Mouse (Mus musculus) natural killer cell, adult 2 months (primary cell): ENCODE results near the gene B4galnt1.
"Not testable (repeated sequence)": the region's sequence is repeated elsewhere in the genome, so short reads cannot be mapped to it uniquely, and the experiment has no call there.

Experiments used
- DNase-seq, 2 experiments: peaks; one replicate each; pipeline ENCODE4 v3.0.0; 2022; ENCODE audit warnings: low spot score in 2 of 2

The B4galnt1 gene

DNA sequence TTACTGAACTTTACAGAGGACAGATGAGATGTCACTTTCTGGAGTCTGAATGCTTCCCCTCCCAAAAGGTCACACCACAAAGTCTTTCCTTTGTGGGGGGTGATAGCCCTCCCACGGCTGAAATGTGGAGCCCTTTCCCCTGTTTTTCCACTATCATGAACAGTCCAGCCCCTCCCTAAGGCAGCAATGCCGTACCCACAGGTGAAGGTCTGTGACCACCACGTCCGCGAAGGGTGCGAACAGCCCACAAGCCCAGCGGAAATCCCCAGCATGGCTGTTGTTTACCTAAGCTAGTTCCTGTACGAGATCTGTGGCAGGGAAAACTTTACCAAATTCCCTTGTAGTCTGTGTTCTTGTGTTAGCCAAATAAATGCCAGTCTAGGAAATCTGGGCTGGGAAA, 23.5 kb upstream of the B4galnt1 start:
- peak; percentile 83 to 91 for DNase-seq

DNA sequence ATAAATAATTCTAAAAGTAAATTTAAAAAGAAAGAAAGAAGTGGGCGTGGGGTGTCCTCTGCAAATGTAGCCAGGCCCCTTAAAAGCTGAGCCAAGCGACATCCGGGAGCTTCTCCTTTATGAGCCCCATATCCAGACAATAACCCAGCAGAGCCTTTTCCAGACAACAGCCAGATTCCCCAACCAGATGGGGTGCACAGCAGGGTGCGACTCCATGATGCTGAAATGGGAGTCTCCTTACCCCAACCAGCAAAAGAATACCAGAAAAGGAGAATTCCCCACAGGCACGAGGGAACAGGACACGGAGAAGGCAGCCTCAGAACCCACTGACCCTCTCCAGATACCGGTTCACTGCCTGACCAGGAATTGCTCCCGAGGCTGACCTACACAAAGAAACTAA, 21.8 kb upstream of the B4galnt1 start:
- no peak for DNase-seq

DNA sequence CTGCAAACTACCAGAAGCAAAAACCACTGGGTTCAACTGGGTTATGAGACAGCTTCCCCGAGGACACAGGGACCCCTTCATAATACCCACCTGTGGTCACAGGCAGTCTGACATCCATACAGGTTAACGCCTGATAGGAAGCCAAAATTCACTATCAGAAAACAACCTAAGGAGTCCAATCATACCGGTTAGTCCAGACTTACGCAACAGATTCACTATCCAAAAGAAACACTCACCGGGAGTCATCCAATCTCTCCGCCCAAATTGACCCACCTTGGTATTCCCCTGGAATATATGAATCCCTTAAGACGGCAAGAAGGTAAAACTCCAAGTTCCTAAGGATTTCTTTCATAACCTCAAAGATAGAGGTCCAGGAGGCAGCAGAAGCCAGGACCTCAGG, 20.5 kb upstream of the B4galnt1 start:
- DNase-seq: no peak

DNA sequence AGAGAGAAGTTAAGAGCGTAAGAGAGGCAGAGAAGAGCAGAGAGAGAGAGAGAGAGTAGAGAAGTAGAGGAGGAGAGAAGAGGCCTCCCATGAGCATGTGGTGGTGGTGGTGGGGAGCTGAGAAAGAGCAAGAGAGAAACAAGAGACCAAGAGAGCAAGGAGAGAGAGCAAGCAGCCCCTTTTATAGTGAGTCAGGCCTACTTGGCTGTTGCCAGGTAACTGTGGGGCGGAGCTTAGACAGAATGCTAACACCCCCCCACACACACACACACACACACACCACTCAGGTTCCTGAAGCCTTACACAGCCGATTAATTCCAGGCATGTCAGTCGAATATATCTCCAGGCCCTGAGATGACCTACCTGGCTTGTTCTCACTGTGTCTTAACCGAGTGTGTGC, 19.7 kb upstream of the B4galnt1 start:
- no peak for DNase-seq

DNA sequence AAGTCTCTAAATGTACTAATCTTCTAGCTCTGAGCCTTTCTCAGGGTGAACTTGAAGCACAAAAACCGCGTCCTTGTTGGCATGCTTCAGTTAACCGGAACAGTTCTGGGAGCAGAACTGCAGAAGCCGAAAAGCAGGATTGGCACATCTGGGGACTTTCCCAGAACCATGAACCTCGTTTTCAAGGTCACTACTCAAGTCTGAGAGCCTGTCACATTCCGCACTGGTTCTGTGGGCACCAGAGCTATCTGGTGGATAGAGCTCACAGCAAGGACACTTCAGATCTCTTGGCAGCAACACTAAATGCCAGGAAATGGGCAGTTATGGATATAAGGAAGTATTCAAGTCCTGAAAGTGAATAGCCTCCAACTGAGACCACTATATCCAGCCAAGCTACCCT, 17.9 kb upstream of the B4galnt1 start:
- no peak for DNase-seq

GRCm38 (mm10) chr10:127150471-127150872, 14.6 kb upstream of the B4galnt1 start:
- peak in 1 of 2 experiments; percentile 53 for DNase-seq

- DNase-seq: peak in 1 of 2 experiments; percentile 56
These were observed 13.8 kb upstream of the B4galnt1 start for GRCm38 (mm10) chr10:127151233-127151632.

DNA sequence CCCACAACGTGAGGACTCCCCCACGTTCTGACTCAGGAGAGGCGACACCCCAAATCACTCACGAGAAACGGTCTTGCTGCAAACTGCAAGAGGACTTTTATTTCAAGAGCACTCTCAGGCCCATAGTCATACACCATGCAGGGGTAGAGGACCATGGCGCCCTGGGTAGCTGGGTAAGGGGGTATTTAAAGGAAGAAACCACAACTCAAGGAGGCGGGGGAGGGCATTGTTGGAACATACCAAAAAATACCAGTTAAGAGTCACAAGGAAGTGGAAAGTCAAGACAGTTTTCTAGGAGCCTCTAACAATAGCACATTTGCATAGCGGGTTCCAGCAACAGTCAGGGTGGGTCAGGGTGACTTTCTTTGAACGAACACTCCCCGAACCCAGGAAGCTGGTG, 12.5 kb upstream of the B4galnt1 start:
- not testable (repeated sequence) for DNase-seq

DNA sequence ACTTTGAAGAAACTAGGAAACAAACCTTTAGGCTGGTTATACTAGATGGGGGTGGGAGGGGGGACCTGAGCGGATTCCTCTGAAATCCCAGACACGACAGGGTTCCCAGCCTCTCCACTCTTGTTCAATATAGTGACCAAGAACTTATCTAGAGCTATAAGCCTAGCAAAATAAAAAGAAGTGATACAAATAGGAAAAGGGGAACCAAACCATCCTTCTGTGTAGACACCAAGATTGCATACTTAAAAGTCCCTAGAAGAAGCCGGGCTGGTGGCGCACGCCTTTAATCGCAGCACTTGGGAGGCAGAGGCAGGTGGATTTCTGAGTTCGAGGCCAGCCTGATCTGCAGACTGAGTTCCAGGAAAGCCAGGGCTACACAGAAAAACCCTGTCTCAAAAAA, 11.7 kb upstream of the B4galnt1 start:
- no peak for DNase-seq

GRCm38 (mm10) chr10:127154241-127154640, 10.8 kb upstream of the B4galnt1 start:
- no peak for DNase-seq

DNA sequence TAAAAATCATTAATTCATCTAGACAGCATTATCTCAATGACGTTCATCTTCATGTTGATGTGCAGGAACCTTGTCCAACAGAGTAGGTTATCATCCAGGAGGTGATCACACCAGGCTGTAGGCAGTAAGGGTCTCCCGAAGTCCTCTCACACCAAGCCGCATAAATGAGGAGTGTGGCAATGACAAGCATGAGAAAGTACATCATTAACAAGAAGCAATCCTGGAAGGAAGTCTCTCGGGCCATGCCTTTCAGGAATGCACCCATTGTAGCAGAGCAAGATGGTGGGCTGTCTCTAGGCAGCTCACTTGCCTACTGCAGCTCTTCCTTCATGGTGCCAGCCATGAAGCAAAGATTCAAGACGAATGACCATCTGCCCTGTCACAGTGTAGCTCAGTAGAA, 10.4 kb upstream of the B4galnt1 start:
- no peak for DNase-seq

GRCm38 (mm10) chr10:127156089-127156488, 8.9 kb upstream of the B4galnt1 start:
- DNase-seq: no peak

DNA sequence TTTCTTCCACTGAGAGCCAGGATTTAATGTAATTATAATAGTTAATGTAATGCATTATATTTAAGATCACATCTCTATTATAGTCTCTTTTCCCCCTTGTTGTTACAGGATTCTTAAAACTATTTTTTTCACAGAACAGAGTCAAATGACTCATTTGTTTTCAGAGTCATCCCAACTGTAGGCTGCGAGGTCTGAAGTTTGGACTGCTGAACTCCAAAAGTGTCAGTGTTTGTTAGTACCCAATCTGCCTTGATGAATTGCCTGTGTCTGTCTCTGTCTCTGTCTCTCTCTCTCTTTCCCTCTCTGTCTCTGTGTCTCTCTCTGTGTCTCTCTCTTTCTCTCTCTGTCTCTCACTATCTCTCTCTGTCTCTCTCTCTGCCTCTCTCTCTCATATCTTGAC, 8.5 kb upstream of the B4galnt1 start:
- DNase-seq: no peak

GRCm38 (mm10) chr10:127158471-127158870, 6.6 kb upstream of the B4galnt1 start:
- DNase-seq: no peak

- DNase-seq: no peak
These were observed 4.9 kb upstream of the B4galnt1 start for GRCm38 (mm10) chr10:127160081-127160480.

GRCm38 (mm10) chr10:127160728-127161127, 4.3 kb upstream of the B4galnt1 start:
- no peak for DNase-seq

DNA sequence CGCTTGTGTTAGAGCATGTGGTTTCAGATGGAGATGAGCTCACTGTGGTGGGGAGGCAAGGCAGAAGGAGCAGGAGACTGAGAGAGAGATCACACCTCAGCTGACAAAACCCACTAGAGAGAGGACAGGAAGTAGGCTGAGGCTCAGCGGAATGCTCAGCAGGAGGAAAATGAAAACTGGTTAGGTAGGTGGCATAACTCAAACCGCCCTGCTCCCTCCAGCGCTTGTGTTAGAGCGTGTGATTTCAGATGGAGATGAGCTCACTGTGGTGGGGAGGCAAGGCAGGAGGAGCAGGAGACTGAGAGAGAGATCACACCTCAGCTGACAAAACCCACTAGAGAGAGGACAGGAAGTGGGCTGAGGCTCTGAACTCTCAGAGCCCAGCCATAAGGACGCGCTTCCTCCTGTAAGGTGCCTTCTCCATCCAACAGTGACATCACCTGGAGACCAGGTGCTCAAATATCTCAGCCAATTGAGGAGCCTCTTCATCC, 2.2 kb upstream of the B4galnt1 start:
- DNase-seq: peak; percentile 86 to 88

DNA sequence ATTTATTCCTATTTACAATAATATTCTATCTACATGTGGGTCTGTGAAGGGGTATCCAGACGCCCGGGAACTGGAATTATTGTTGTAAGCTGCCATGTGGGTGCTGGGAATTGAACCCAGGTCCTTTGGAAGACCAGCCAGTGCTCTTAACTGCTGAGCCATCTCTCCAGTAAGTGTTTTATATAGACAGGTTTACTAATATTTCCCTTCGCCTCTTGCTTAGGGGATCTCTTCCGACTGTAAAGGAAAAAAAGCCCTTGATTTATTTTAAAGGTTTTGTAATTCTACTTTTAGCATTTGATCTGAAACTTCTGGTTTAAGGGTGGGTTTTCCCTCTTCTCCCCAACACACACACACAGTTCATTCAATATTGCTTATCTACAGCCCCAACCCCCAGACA, 835 bp upstream of the B4galnt1 start:
- DNase-seq: no peak

DNA sequence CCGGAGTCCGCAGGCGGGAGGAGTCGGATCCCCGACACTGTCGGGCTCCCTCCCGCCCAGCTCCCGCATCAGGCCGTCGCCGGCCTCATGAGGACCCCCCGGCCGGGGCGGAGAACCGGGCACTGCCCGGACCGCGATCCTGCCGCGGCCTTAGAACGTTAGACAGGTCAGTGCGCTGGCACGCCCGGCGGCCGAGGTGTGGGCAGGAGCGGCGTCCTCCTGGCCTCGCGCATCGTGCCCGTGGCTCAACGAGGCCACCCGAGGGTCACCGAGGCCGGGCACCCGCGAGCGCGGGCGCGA, 279 bp downstream of the B4galnt1 start:
- no peak for DNase-seq

- peak; percentile 72 to 73 for DNase-seq
These were observed 804 bp downstream of the B4galnt1 start for GRCm38 (mm10) chr10:127165654-127166403.

- no peak for DNase-seq
These were observed 1.3 kb downstream of the B4galnt1 start for GRCm38 (mm10) chr10:127166404-127166715.

DNA sequence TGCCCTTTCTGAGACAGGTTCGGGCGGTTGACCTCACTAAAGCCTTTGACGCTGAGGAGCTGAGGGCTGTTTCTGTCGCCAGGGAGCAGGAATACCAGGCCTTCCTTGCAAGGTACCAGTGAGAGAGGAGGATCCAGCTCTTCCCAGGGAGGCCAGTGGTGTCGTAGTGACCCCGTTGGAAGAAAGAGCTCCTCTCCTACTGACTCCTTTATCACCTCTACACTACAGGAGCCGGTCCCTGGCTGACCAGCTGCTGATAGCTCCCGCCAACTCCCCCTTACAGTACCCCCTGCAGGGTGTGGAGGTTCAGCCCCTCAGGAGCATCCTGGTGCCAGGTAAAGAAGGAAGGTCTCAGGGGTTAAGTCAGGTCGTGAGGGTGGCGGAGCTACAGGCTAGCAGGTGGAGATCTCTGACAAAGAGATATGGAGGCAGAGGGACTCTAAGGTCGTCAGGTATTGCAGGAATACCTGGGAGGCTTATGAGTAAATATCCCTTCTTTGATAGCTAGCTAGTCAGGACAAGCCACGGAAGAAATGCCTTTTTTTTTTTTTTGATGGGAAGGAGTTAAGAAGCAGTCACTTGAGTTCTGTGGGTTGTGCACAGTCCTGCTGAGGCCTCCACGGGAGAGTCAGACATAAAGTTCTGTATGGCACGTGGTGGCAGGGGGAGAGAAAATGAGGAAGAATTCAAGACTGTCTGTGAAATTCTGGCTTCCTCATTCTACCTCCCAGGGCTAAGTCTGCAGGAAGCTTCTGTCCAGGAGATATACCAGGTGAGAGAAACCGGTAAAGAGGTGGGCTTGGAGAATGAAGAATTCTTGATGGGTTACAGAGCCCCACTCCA, 2.0 kb downstream of the B4galnt1 start:
- no peak for DNase-seq

- DNase-seq: no peak
These were observed 2.7 kb downstream of the B4galnt1 start for GRCm38 (mm10) chr10:127167614-127168192.
